Mouse (Mus musculus): ENCODE data around the gene Glrp1.

The Glrp1 gene

DNA sequence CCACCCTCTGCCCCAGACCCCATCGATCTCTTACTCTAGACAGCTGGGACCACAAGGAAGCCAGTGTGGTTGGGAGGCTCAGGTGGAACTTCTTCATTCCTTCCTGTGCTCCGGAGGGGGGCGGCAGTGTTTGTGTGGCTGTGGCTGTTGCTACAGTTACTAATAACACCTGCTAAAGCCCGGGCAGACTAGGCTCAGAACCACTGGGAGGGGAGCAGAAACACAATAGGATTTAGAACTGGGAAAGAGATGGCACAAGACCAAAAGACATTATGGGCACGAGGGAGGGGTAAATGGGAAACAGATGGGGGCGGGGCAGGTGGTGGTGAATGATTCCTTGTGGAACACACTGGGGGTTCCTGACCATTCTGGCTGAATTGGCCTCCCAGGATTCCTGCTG is 47.4 kb downstream of the Glrp1 start:
- no peak for DNase-seq (ENCODE audit: low read depth, low spot score)

DNA sequence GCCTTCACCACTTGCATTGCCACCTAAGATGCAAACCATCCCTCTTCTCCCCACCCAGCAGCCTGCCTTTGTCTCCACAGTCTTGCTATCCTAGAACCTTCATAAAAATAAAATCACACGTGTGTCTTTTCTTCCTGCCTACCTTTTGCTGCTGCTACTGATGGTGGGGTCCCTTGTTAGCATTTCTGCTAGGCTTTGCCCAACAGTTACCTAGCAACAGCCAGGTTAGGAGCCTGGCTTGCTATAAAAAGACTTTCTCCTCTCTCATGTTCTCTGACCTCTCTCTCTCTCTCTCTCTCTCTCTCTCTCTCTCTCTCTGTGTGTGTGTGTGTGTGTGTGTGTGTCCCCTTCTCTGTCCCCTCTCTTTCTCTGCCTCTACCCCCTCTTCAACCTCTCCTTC is 48.8 kb downstream of the Glrp1 start:
- no peak for DNase-seq (ENCODE audit: low read depth, low spot score)

DNA sequence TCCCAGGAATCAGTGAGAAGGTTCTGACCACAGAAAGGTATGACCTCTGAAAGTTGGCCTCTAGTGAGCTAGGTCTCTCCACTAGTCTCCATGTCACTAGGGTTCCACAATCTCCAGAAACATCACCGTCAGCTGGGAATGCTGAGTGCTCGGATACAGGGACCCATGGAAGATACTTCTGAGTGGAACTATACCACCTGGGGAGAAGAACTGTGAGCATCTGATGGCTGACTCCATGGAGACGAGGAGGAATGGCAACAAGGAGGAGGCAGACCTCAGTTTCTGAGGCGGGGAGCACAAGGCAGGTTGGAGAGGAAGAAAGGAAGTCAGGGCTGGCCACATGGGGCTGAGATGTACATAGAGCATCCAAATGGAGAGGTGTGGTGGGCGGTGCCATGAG is 50.2 kb downstream of the Glrp1 start:
- DNase-seq (ENCODE audit: low read depth, low spot score): no peak

DNA sequence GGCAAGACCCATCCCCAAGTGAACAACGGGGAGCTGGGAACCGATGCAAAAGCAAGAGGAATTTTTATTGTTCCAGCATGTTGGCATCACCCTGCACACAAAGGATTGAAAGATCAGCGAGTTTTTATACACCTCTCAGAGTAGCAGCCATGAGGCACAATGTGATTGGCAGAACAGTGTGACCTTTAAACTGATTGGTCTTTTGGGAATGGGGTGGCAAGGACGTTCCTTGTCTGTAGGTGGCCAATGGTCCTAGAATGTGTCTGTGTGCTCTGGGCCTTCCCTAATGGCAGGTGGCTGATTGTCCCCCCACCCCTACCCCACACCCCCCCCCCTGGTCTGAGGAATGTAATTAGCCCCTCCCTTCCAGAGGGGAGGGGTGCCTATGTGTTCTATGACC is 50.7 kb downstream of the Glrp1 start:
- DNase-seq (ENCODE audit: low read depth, low spot score): no peak

DNA sequence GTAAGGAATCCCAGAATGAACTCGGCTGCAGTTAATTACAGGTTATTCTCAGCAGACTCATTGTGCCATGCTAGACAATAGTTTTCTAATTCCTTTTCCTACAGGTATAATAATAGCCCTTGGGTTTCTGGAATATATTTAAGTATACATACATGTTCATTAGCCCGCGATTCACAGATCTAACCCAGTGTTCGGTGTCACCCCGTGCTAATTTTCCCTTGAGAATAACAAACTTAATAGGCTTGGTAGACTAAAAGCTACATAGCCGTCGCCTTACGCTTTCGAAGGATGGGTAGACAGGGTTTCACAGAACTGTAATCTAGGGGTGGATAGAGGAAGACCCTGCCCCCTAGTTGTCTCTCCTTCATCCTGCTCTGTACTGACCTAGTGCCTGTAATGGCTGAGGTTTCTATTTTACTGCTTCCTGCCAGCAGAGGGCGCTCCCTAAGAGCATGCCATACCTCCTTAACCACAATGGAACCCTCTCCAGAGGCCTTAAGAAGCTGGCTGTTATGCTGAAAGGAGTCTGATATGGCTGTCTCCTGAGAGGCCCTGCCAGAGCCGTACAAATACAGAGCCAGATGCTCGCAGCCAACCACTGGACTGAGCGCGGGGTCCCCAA is 53.3 kb downstream of the Glrp1 start:
- peak; percentile 88 for DNase-seq (ENCODE audit: low read depth, low spot score)

DNA sequence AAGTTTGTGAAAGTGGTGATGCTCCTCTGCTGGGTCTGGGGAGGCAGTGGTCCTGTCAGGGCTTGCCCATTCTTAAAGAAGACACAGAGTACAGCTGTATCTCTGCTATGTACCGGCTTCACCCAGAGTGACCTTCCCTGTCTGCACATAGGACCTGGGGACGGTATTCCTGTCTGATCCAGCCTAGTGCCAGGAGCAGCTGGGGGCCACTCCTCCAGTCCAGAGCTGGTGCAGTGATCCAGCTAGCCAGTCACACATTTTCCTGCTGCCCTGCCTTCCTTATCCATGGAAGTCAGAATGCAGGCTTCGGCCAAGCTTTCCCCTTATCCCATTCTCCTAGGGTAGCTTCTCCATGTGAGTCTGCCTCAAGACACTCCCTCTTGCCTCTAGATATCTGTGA is 54.1 kb downstream of the Glrp1 start:
- DNase-seq (ENCODE audit: low read depth, low spot score): no peak

DNA sequence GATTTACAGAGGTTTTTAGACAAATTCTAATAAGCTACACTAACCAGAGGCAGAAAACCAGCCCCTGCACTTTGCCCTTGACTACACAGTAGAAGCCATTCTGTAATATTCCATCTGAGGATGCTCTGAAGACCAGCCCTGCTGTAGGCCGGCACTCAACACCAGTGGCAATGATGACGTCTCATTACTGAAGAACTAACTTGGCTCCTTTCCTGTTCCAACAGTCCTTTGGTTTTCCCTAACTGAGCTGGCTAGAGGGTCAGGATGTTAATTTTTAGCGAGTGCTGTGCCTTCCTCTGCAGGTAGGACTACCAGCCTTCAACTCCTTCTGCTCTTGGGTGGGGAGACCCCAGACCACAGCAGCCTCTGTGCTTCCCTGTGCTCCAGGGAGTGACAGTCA is 55.2 kb downstream of the Glrp1 start:
- no peak for DNase-seq (ENCODE audit: low read depth, low spot score)

DNA sequence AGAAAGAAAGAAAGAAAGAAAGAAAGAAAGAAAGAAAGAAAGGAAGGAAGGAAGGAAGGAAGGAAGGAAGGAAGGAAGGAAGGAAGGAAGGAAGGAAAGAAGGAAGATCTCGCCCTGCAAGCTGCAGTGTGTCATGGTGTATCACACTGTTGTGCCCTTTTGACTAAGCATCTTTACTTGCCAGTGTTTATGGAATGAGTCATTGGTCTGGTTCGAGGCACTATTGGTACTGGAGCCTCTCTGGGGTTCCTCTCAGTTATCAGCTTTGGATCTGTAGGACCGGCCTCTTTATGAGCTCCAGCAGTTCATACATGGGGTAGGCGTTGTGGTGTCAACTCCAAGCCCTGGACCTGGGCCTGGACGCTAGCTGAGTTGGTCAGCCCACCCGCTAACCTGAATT is 57.7 kb downstream of the Glrp1 start:
- DNase-seq (ENCODE audit: low read depth, low spot score): peak; percentile 59

DNA sequence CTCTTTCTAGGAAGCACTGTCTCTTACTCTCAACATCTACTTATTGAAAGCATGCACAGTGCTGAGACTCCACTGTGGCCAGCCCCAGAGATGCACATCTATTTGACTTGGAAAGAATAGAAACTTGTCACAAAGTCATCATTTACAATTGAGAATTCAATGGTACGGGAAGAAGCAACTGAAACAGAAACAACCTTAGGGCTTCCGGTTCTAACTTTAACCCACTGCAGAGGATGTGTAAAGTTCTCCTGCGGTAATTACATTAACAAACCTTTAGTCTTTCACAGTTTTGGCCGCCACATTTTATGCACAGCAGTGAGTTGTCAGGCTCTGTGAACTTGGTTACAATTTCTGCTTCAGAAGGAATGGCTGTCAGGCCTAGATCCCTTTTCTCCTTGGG is 59.2 kb downstream of the Glrp1 start:
- no peak for DNase-seq (ENCODE audit: low read depth, low spot score)
